Mouse (Mus musculus) embryonic facial prominence, embryonic 13.5 days (tissue): ENCODE measurements at regions not wholly inside any gene's neighbourhood (a gene's known extent, or its start where the extent isn't known, plus 50 kb on each side); places are given as distances from the start of the nearest gene placed in this dataset.

Experiments used
- ATAC-seq: fragments of 200-750 bp; cut with Nextera tagmentation; 2 replicates; pipeline ENCODE4 v1.8.0; 2017; ENCODE audit warnings: low read depth; ENCODE audit not compliant: insufficient number of reproducible peaks, insufficient read depth, low FRiP score, low TSS enrichment
- H3K27ac ChIP-seq: fragments of 300-500 bp; sonication (generic); 2 replicates; pipeline ENCODE4 v1.5.1; 2015; ENCODE audit warnings: moderate library complexity, mild to moderate bottlenecking, inconsistent platforms
- H3K27me3 ChIP-seq: fragments of 300-500 bp; sonication (generic); 2 replicates; pipeline ENCODE4 v1.6.1; 2015; ENCODE audit warnings: mild to moderate bottlenecking, inconsistent platforms
- H3K36me3 ChIP-seq: fragments of 300-500 bp; sonication (generic); 2 replicates; pipeline ENCODE4 v1.6.1; 2015; ENCODE audit warnings: mild to moderate bottlenecking, inconsistent platforms
- H3K4me1 ChIP-seq: fragments of 300-500 bp; sonication (generic); 2 replicates; pipeline ENCODE4 v1.6.1; 2015; ENCODE audit warnings: inconsistent platforms
- H3K4me2 ChIP-seq: fragments of 300-500 bp; sonication (generic); 2 replicates; pipeline ENCODE4 v1.6.1; 2015; ENCODE audit warnings: moderate library complexity, mild to moderate bottlenecking, inconsistent platforms
- H3K4me3 ChIP-seq: fragments of 300-500 bp; sonication (generic); 2 replicates; pipeline ENCODE4 v1.5.1; 2015; ENCODE audit warnings: mild to moderate bottlenecking, inconsistent platforms
- H3K9ac ChIP-seq: fragments of 300-500 bp; sonication (generic); 2 replicates; pipeline ENCODE4 v1.6.1; 2015; ENCODE audit warnings: mild to moderate bottlenecking, inconsistent platforms
- H3K9me3 ChIP-seq: fragments of 300-500 bp; sonication (generic); 2 replicates; pipeline ENCODE4 v1.6.1; 2016; ENCODE audit warnings: inconsistent platforms
- WGBS: fragments of 180-500 bp; shearing (Covaris S2); methylation state at CpG from one replicate; pipeline ENCODE4 v1.1.7; 2015; ENCODE audit warnings: mixed read lengths; 5-methylcytosine and 5-hydroxymethylcytosine counted together

- Histone ChIP-seq H3K36me3 (no peaks in the 10 kb centered on the region), H3K9me3 (no peaks in the 10 kb centered on the region), H3K4me1 (no peaks in the 10 kb centered on the region), H3K4me2 (no peak overlapping the region), H3K9ac (no peak overlapping the region), H3K27me3 (no peaks in the 10 kb centered on the region), H3K27ac (no peak overlapping the region), H3K4me3 (no peak overlapping the region)
- WGBS: 89% methylated on average over 1 of the region's 1 CpGs
- ATAC-seq: no peak
These were observed 179.0 kb downstream of the Cxcl12 start for GRCm38 (mm10) chr6:117347356-117347755.

GRCm38 (mm10) chr6:117351846-117352245 lies 183.5 kb downstream of the Cxcl12 start:
- Histone ChIP-seq H3K4me2 (no peak overlapping the region), H3K4me3 (no peak overlapping the region), H3K4me1 (no peaks in the 10 kb centered on the region), H3K27me3 (no peaks in the 10 kb centered on the region), H3K27ac (no peak overlapping the region), H3K9ac (no peak overlapping the region), H3K36me3 (no peaks in the 10 kb centered on the region), H3K9me3 (no peaks in the 10 kb centered on the region)
- WGBS: 35% methylated on average over 1 of the region's 1 CpGs
- ATAC-seq: no peak

- Histone ChIP-seq H3K4me2 (no peak overlapping the region), H3K4me1 (no peaks in the 10 kb centered on the region), H3K36me3 (no peaks in the 10 kb centered on the region), H3K27me3 (no peaks in the 10 kb centered on the region), H3K4me3 (no peak overlapping the region), H3K9me3 (no peaks in the 10 kb centered on the region), H3K9ac (no peak overlapping the region), H3K27ac (no peak overlapping the region)
- no peak for ATAC-seq
- WGBS: 83% methylated on average over 3 of the region's 3 CpGs
These were observed 184.8 kb downstream of the Cxcl12 start for GRCm38 (mm10) chr6:117353091-117353490.

GRCm38 (mm10) chr6:117356101-117356500 lies 187.8 kb downstream of the Cxcl12 start:
- no peak for ATAC-seq
- 92% methylated on average over 1 of the region's 1 CpGs for WGBS
- no peaks in the 10 kb centered on the region for H3K27me3 ChIP-seq
- H3K4me3 ChIP-seq: no peak overlapping the region
- H3K9me3 ChIP-seq: no peaks in the 10 kb centered on the region
- no peak overlapping the region for H3K9ac ChIP-seq
- H3K4me2 ChIP-seq: no peak overlapping the region
- H3K36me3 ChIP-seq: no peaks in the 10 kb centered on the region
- no peaks in the 10 kb centered on the region for H3K4me1 ChIP-seq
- H3K27ac ChIP-seq: no peak overlapping the region

- Histone ChIP-seq H3K27ac (no peak overlapping the region), H3K4me2 (no peak overlapping the region), H3K4me1 (no peaks in the 10 kb centered on the region), H3K9ac (no peak overlapping the region), H3K4me3 (no peak overlapping the region), H3K36me3 (no peaks in the 10 kb centered on the region), H3K9me3 (no peaks in the 10 kb centered on the region), H3K27me3 (no peaks in the 10 kb centered on the region)
- WGBS: 77% methylated on average over 2 of the region's 2 CpGs
- no peak for ATAC-seq
These were observed 191.1 kb downstream of the Cxcl12 start for GRCm38 (mm10) chr6:117359401-117359800.

- Histone ChIP-seq H3K27me3 (no peaks in the 10 kb centered on the region), H3K9me3 (no peaks in the 10 kb centered on the region), H3K4me1 (no peaks in the 10 kb centered on the region), H3K9ac (no peak overlapping the region), H3K27ac (no peak overlapping the region), H3K4me3 (no peak overlapping the region), H3K36me3 (no peaks in the 10 kb centered on the region), H3K4me2 (no peak overlapping the region)
- no peak for ATAC-seq
- WGBS: 88% methylated on average over 6 of the region's 6 CpGs
These were observed 198.2 kb downstream of the Cxcl12 start for GRCm38 (mm10) chr6:117366563-117366962.

GRCm38 (mm10) chr6:117375989-117376388 lies 207.7 kb downstream of the Cxcl12 start:
- H3K36me3 ChIP-seq: no peaks in the 10 kb centered on the region
- peaks cover 8% of the 10 kb centered on the region; the same call in 1 of the 2 replicates for H3K9me3 ChIP-seq
- no peak overlapping the region for H3K4me2 ChIP-seq
- ATAC-seq: no peak
- 0 out of 2 replicates have a peak, but pooled peaks cover 3% of the 10 kb centered on the region for H3K4me1 ChIP-seq
- 93% methylated on average over 5 of the region's 5 CpGs for WGBS
- H3K9ac ChIP-seq: no peak overlapping the region
- H3K27ac ChIP-seq: no peak overlapping the region
- no peaks in the 10 kb centered on the region for H3K27me3 ChIP-seq
- H3K4me3 ChIP-seq: no peak overlapping the region

GRCm38 (mm10) chr6:117379904-117380303 lies 211.6 kb downstream of the Cxcl12 start:
- Histone ChIP-seq H3K4me3 (no peak overlapping the region), H3K27ac (no peak overlapping the region), H3K4me1 (0 out of 2 replicates have a peak, but pooled peaks cover 3% of the 10 kb centered on the region), H3K9ac (no peak overlapping the region), H3K27me3 (no peaks in the 10 kb centered on the region), H3K9me3 (peaks cover 8% of the 10 kb centered on the region; the same call in 1 of the 2 replicates), H3K36me3 (no peaks in the 10 kb centered on the region), H3K4me2 (no peak overlapping the region)
- no peak for ATAC-seq
- WGBS: 71% methylated on average over 4 of the region's 4 CpGs

GRCm38 (mm10) chr6:117390233-117390848 lies 222.0 kb downstream of the Cxcl12 start:
- H3K27me3 ChIP-seq: 0 out of 2 replicates have a peak, but pooled peaks cover 3% of the 10 kb centered on the region
- H3K9me3 ChIP-seq: no peaks in the 10 kb centered on the region
- no peak overlapping the region for H3K9ac ChIP-seq
- ATAC-seq: no peak
- H3K36me3 ChIP-seq: no peaks in the 10 kb centered on the region
- 60% methylated on average over 7 of the region's 7 CpGs for WGBS
- H3K4me2 ChIP-seq: no peak overlapping the region
- H3K4me1 ChIP-seq: 0 out of 2 replicates have a peak, but pooled peaks cover 4% of the 10 kb centered on the region
- H3K4me3 ChIP-seq: no peak overlapping the region
- no peak overlapping the region for H3K27ac ChIP-seq

GRCm38 (mm10) chr6:117393480-117393879 lies 225.1 kb downstream of the Cxcl12 start:
- Histone ChIP-seq H3K4me2 (no peak overlapping the region), H3K27me3 (0 out of 2 replicates have a peak, but pooled peaks cover 3% of the 10 kb centered on the region), H3K9me3 (no peaks in the 10 kb centered on the region), H3K27ac (no peak overlapping the region), H3K9ac (no peak overlapping the region), H3K4me1 (0 out of 2 replicates have a peak, but pooled peaks cover 4% of the 10 kb centered on the region), H3K4me3 (no peak overlapping the region), H3K36me3 (no peaks in the 10 kb centered on the region)
- ATAC-seq: no peak

- Histone ChIP-seq H3K27me3 (no peaks in the 10 kb centered on the region), H3K27ac (no peak overlapping the region), H3K4me2 (no peak overlapping the region), H3K4me3 (no peak overlapping the region), H3K36me3 (no peaks in the 10 kb centered on the region), H3K9me3 (no peaks in the 10 kb centered on the region), H3K9ac (no peak overlapping the region), H3K4me1 (peaks cover 16% of the 10 kb centered on the region; the same call in 1 of the 2 replicates)
- WGBS: 50% methylated on average over 11 of the region's 11 CpGs
- ATAC-seq: peak; percentile 59; the same call in 1 of the 2 replicates
These were observed 237.4 kb downstream of the Cxcl12 start for GRCm38 (mm10) chr6:117405589-117406311.

GRCm38 (mm10) chr6:117406312-117406595 lies 237.9 kb downstream of the Cxcl12 start:
- Histone ChIP-seq H3K4me3 (no peak overlapping the region), H3K9ac (no peak overlapping the region), H3K36me3 (no peaks in the 10 kb centered on the region), H3K27ac (no peak overlapping the region), H3K9me3 (no peaks in the 10 kb centered on the region), H3K4me1 (peaks cover 15% of the 10 kb centered on the region; the same call in 1 of the 2 replicates), H3K27me3 (no peaks in the 10 kb centered on the region), H3K4me2 (no peak overlapping the region)
- whole genome bisulfite sequencing: 81% methylated on average over 4 of the region's 4 CpGs
- ATAC-seq: no peak
